Mouse (Mus musculus) right cerebral cortex, adult 18-20 months (tissue): ENCODE data around the gene Wdr91.
A peak's percentile ranks its signal among the peaks of the same experiment; 100 is the strongest.

Experiments
- DNase-seq: peaks from one replicate; pipeline ENCODE4 v3.0.0; 2022; ENCODE audit warnings: mixed read lengths

Wdr91 gene

GRCm38 (mm10) chr6:34910371-34911219 is at the start of gene Wdr91:
TSS of gene Wdr91 (minus strand) at chr6:34910876.
- DNase-seq, result peak; percentile 93

- DNase-seq, result no peak
Observed at GRCm38 (mm10) chr6:34959131-34959530, 48.5 kb upstream of the Wdr91 start.

GRCm38 (mm10) chr6:34955862-34956241 is 45.2 kb upstream of the Wdr91 start:
- DNase-seq, result no peak

- DNase-seq, result no peak
Observed at GRCm38 (mm10) chr6:34954926-34955861, 44.5 kb upstream of the Wdr91 start.

- DNase-seq, result no peak
Observed at GRCm38 (mm10) chr6:34951956-34952667, 41.4 kb upstream of the Wdr91 start.

GRCm38 (mm10) chr6:34951518-34951917 is 40.8 kb upstream of the Wdr91 start:
- no peak for DNase-seq

- DNase-seq, result peak; percentile 18
Observed at GRCm38 (mm10) chr6:34948461-34948860, 37.8 kb upstream of the Wdr91 start.

- DNase-seq, result no peak
Observed at GRCm38 (mm10) chr6:34946486-34947079, 35.9 kb upstream of the Wdr91 start.

GRCm38 (mm10) chr6:34943499-34943898 is 32.8 kb upstream of the Wdr91 start:
- DNase-seq, result no peak

- no peak for DNase-seq
Observed at GRCm38 (mm10) chr6:34942446-34942845, 31.8 kb upstream of the Wdr91 start.

- DNase-seq, result no peak
Observed at GRCm38 (mm10) chr6:34941496-34941895, 30.8 kb upstream of the Wdr91 start.

GRCm38 (mm10) chr6:34939451-34939850 is 28.8 kb upstream of the Wdr91 start:
- no peak for DNase-seq

- no peak for DNase-seq
Observed at GRCm38 (mm10) chr6:34938929-34939325, 28.3 kb upstream of the Wdr91 start.

- no peak for DNase-seq
Observed at GRCm38 (mm10) chr6:34938280-34938928, 27.7 kb upstream of the Wdr91 start.

GRCm38 (mm10) chr6:34936743-34937142 is 26.1 kb upstream of the Wdr91 start:
- DNase-seq, result no peak

GRCm38 (mm10) chr6:34932633-34933032 is 22.0 kb upstream of the Wdr91 start:
- no peak for DNase-seq

GRCm38 (mm10) chr6:34927594-34927993 is 16.9 kb upstream of the Wdr91 start:
- DNase-seq, result no peak

GRCm38 (mm10) chr6:34927156-34927555 is 16.5 kb upstream of the Wdr91 start:
- DNase-seq, result peak; percentile 44

- no peak for DNase-seq
Observed at GRCm38 (mm10) chr6:34921941-34922340, 11.3 kb upstream of the Wdr91 start.

GRCm38 (mm10) chr6:34920631-34921030 is 10.0 kb upstream of the Wdr91 start:
- DNase-seq, result no peak

GRCm38 (mm10) chr6:34919956-34920355 is 9.3 kb upstream of the Wdr91 start, which contains the start of gene Stra8:
TSS of gene Stra8 (plus strand) at chr6:34920163.
- no peak for DNase-seq

- DNase-seq, result no peak
Observed at GRCm38 (mm10) chr6:34919146-34919545, 8.5 kb upstream of the Wdr91 start.
